Mouse (Mus musculus) lung, postnatal 0 days (tissue): ENCODE measurements around the gene Rem1. TPM values are rescaled to one million over a fixed set of nuclear protein-coding genes. Genes with fewer than 3 reads are reported as not detected.

Experiments used
- ATAC-seq: fragments of 200-750 bp; cut with Nextera tagmentation; 2 replicates; pipeline ENCODE4 v1.8.0; 2017; ENCODE audit warnings: moderate library complexity
- DNase-seq: peaks from one replicate; pipeline ENCODE4 v3.0.0-alpha.2; 2016; ENCODE audit warnings: low spot score
- H3K27ac ChIP-seq: fragments of 300-500 bp; sonication (generic); 2 replicates; pipeline ENCODE4 v1.5.1; 2014; ENCODE audit warnings: antibody characterized with exemption, mild to moderate bottlenecking, low read length, mixed read lengths
- H3K27me3 ChIP-seq: fragments of 300-500 bp; sonication (generic); replicated peaks from 2 replicates; pipeline ENCODE4 v1.6.1; 2014; ENCODE audit warnings: low read length, mixed read lengths; ENCODE audit not compliant: insufficient read depth
- H3K36me3 ChIP-seq: fragments of 300-500 bp; sonication (generic); 2 replicates; pipeline ENCODE4 v1.6.1; 2014; ENCODE audit warnings: low read length, mixed read lengths; ENCODE audit not compliant: insufficient read depth
- H3K4me1 ChIP-seq: fragments of 300-500 bp; sonication (generic); 2 replicates; pipeline ENCODE4 v1.6.1; 2014; ENCODE audit warnings: antibody characterized with exemption, low read depth, low read length, mixed read lengths; ENCODE audit not compliant: insufficient read depth
- H3K4me2 ChIP-seq: fragments of 300-500 bp; sonication (generic); replicated peaks from 2 replicates; pipeline ENCODE4 v1.6.1; 2014; ENCODE audit warnings: low read depth, mild to moderate bottlenecking, low read length, moderate library complexity, mixed read lengths
- H3K4me3 ChIP-seq: fragments of 300-500 bp; sonication (generic); 2 replicates; pipeline ENCODE4 v1.5.1; 2014; ENCODE audit warnings: low read depth, low read length
- H3K9ac ChIP-seq: fragments of 300-500 bp; sonication (generic); replicated peaks from 2 replicates; pipeline ENCODE4 v1.6.1; 2014; ENCODE audit warnings: low read depth, mild to moderate bottlenecking
- H3K9me3 ChIP-seq: fragments of 300-500 bp; sonication (generic); 2 replicates; pipeline ENCODE4 v1.6.1; 2016; ENCODE audit warnings: low read length, mixed read lengths
- CTCF ChIP-seq: IDR thresholded peaks from 2 replicates; pipeline ENCODE4 v1.5.1; 2016; ENCODE audit warnings: antibody characterized with exemption, mild to moderate bottlenecking
- EP300 ChIP-seq: IDR thresholded peaks from 2 replicates; pipeline ENCODE4 v1.6.1; 2016; ENCODE audit warnings: antibody characterized with exemption, mild to moderate bottlenecking, control low read depth
- WGBS: fragments of 180-500 bp; shearing (Covaris S2); extraction: QIAGEN DNeasy Blood & Tissue Kit; methylation state at CpG from one replicate; pipeline ENCODE4 v1.1.7; 2014; 5-methylcytosine and 5-hydroxymethylcytosine counted together
- polyA plus RNA-seq: library from polyadenylated mRNA; unstranded; fragments of >200 nt; fragmentation: Nextera tagmentation; extraction: Ambion mirVana; gene quantifications from 2 replicates; pipeline ENCODE4 v1.2.1, GENCODE M21; 2015

Gene Rem1
- polyA plus RNA-seq, 1 experiment from 2014 or later, result 34.0 TPM

DNA sequence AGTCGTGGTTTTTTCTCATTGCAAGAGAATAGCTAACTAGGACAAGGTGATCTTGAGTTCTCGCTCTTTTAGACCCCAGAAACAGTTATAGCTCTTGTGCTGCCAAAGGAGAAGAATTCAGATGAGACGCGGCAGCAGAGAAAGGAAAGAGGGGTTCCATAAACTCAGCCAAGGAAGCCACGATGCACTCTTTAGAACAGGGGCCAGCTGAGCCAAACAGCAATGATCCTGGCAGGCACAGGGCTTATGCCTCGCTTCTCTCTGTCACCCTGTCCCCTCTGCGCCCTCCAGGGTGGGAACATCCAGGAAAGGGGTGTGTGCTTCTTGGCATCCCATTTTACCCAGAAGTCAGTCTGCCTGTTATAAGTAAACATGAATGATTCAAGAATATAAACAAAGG is 27.5 kb upstream of the Rem1 start, which contains the start of gene Defb45:
TSS of gene Defb45 (minus strand) at position 101 of the 400 bp plus-strand sequence.
- no peak for ATAC-seq
- DNase-seq, result no peak

DNA sequence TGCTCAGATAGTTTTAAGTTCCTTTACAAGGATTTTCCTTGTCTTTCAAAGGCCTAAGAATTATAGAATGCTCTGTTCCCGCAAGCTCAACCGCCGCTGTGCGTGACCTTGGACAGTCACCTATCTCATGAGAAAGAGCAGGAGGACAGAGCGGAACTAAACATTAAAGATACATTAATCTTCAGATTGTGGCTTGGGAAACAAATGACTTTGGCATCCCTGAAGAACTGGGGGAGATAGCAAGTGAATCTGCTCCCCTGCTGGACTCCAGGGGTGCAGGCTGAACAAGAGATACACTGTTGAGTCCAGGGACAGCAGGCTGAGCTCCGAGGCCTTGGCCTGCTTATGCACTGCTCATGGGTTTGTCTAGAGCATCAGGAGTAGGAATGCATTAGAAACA is 26.7 kb upstream of the Rem1 start:
- TF ChIP-seq CTCF, result no peak
- Histone ChIP-seq H3K4me2 (no peak overlapping the region), H3K9me3 (no peaks in the 10 kb centered on the region), H3K4me1 (no peaks in the 10 kb centered on the region), H3K27me3 (no peaks in the 10 kb centered on the region), H3K4me3 (no peak overlapping the region), H3K27ac (no peak overlapping the region), H3K9ac (no peak overlapping the region), H3K36me3 (no peaks in the 10 kb centered on the region)
- no peak for ATAC-seq
- DNase-seq, result no peak
- 68% methylated on average over 6 of the region's 6 CpGs for WGBS

More for the DNA sequence above, 27.5 kb upstream of the Rem1 start, which contains the start of gene Defb45:
- WGBS, result 55% methylated on average over 7 of the region's 7 CpGs
- no peak within 1 kb of the TSS for H3K27ac ChIP-seq
- TF ChIP-seq EP300 (no peak), CTCF (no peak)
- no peaks in the 10 kb centered on the region for H3K9me3 ChIP-seq
- no peak within 1 kb of the TSS for H3K4me3 ChIP-seq
- H3K27me3 ChIP-seq, result no peaks in the 10 kb centered on the region
- H3K4me2 ChIP-seq, result no peak within 1 kb of the TSS
- H3K9ac ChIP-seq, result no peak within 1 kb of the TSS
- H3K36me3 ChIP-seq, result no peaks in the 10 kb centered on the region
- H3K4me1 ChIP-seq, result no peaks in the 10 kb centered on the region

DNA sequence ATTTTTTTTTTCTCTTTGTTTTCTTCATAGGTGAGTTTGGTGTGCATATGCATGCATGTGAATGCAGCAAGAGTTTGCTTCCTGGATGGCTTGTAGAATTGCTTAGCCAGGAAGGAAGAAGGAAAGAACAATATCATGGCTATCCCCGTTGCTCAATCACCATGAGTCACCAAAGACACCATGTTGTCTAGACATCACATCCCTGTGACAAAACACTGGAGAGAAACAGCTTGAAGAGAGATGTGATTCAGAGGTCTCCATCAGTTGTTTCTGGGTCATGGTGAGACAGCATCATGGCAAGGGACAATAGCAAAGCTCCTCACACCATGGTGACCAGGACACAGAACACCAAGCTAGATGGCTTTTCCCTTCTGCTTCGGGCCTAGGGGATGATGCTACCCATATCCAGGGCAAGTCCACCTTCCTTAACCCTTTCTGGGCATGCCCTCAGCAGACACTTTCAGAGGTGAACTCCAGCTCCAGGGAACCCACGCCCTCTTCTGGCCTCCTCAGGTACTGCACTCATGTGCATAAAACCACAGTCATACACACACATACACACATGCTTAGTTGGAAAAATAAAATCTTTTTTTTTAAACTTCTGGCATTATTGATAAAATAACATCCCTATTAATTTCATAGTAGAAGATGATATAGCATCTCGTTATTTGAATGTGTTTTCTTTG is 25.3 kb upstream of the Rem1 start:
- no peak overlapping the region for H3K4me2 ChIP-seq
- no peak overlapping the region for H3K9ac ChIP-seq
- no peak overlapping the region for H3K4me3 ChIP-seq
- peak; percentile 34; the same call in 1 of the 2 replicates for TF ChIP-seq CTCF
- TF ChIP-seq EP300, result no peak
- WGBS, result 67% methylated on average over 4 of the region's 4 CpGs
- DNase-seq (peak; percentile 18), ATAC-seq (no peak)
- no peaks in the 10 kb centered on the region for H3K27me3 ChIP-seq
- no peaks in the 10 kb centered on the region for H3K9me3 ChIP-seq
- no peaks in the 10 kb centered on the region for H3K36me3 ChIP-seq
- H3K4me1 ChIP-seq, result no peaks in the 10 kb centered on the region
- no peak overlapping the region for H3K27ac ChIP-seq

DNA sequence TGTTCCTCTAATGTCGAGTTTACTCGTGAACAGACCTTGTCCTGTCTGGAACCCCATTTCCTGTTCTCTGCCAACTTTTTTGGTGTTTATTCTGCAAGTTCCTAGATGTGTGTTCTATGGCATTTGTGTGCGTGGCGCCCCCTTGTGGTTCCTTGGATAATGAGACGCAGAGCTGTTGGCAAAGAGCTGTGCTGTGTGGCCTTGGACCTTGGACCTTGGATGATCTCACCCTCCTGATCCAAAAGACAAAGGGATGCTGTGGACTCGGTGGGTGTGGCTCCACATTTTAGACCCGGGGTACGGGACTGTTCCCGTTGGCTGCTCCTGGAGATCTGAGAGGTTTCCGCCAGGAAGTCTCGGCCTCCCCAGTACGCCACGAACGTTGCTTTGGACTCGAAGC is 22.7 kb upstream of the Rem1 start, which contains the start of gene Defb36:
TSS of gene Defb36 (plus strand) at position 271 of the 400 bp plus-strand sequence.
- no peak within 1 kb of the TSS for H3K4me2 ChIP-seq
- TF ChIP-seq CTCF (peak; percentile 61), EP300 (no peak)
- no peak within 1 kb of the TSS for H3K4me3 ChIP-seq
- H3K27ac ChIP-seq, result no peak within 1 kb of the TSS
- H3K27me3 ChIP-seq, result no peaks in the 10 kb centered on the region
- 74% methylated on average over 15 of the region's 15 CpGs for whole genome bisulfite sequencing
- ATAC-seq (no peak), DNase-seq (no peak)
- no peak within 1 kb of the TSS for H3K9ac ChIP-seq
- H3K9me3 ChIP-seq, result no peaks in the 10 kb centered on the region
- no peaks in the 10 kb centered on the region for H3K36me3 ChIP-seq
- no peaks in the 10 kb centered on the region for H3K4me1 ChIP-seq

DNA sequence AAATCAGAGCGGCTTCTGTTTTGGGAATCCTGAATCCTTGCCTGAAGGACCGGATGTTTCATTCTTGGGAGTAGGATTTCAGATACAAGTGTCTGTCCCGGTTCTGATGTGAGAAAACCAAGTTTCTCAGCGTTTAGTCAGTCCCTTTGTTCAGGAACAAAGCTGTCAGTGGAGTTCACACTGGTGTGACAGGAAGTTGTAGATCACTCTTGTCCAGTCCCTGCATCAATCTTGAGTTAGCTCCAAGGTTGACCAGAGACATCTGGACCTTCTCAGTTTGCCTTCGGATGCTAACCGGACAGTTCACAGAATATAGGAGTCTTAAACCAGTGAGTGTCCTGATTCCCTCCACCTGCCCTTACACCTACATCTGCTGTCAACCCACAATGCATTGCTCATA is 19.0 kb upstream of the Rem1 start:
- no peaks in the 10 kb centered on the region for H3K27me3 ChIP-seq
- no peak overlapping the region for H3K4me3 ChIP-seq
- H3K9ac ChIP-seq, result no peak overlapping the region
- H3K9me3 ChIP-seq, result no peaks in the 10 kb centered on the region
- no peak overlapping the region for H3K4me2 ChIP-seq
- no peaks in the 10 kb centered on the region for H3K36me3 ChIP-seq
- ATAC-seq, result no peak
- DNase-seq, result no peak
- 32% methylated on average over 6 of the region's 6 CpGs for WGBS
- H3K27ac ChIP-seq, result no peak overlapping the region
- no peaks in the 10 kb centered on the region for H3K4me1 ChIP-seq
- no peak for TF ChIP-seq CTCF
- no peak for TF ChIP-seq EP300

DNA sequence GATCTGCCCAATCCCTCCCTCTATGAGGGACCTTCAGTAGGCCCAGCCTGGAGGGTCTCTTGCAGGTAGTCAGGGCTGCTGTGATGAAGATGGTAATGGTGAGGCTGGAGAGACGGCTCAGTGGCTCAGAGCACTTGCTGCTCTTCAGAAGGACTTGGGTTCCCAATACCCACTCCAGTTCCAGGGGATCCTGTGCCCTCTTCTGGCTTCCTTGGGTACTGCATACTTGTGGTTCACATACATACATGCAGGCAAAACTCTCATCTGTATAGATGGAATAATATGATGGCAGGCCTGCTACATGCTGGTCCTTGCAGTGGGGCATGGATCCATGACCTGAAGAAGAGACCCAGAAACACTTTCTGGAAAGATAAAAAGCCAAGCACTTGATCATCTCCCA is 18.0 kb upstream of the Rem1 start:
- ATAC-seq (no peak), DNase-seq (no peak)
- 92% methylated on average over 1 of the region's 1 CpGs for WGBS
- Histone ChIP-seq H3K9me3 (no peaks in the 10 kb centered on the region), H3K4me3 (no peak overlapping the region), H3K9ac (no peak overlapping the region), H3K27me3 (no peaks in the 10 kb centered on the region), H3K27ac (no peak overlapping the region), H3K36me3 (no peaks in the 10 kb centered on the region), H3K4me1 (no peaks in the 10 kb centered on the region), H3K4me2 (no peak overlapping the region)
- no peak for TF ChIP-seq CTCF
- no peak for TF ChIP-seq EP300

DNA sequence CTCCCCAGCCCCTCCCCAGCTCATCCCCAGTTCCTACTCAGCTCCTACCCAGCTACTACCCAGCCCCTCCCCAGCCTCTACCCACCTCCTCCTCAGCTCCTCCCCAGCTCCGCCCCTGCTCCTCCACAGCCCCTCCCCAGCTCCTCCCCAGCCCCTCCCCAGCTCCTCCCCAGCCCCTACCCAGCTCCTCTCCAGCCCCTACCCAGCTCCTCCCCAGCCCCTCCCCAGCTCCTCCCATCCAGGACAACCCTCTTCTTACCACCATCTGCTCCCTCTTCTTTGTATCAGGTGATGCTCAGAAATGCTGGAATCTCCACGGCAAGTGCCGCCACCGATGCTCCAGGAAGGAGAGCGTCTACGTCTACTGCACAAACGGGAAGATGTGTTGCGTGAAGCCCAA is 14.6 kb upstream of the Rem1 start:
- no peak for ATAC-seq

More for the DNA sequence above, 14.6 kb upstream of the Rem1 start:
- TF ChIP-seq EP300 (no peak), CTCF (no peak)
- no peak overlapping the region for H3K9ac ChIP-seq
- WGBS, result 33% methylated on average over 7 of the region's 8 CpGs
- no peak overlapping the region for H3K4me2 ChIP-seq
- H3K9me3 ChIP-seq, result no peaks in the 10 kb centered on the region
- H3K27me3 ChIP-seq, result no peaks in the 10 kb centered on the region
- no peaks in the 10 kb centered on the region for H3K4me1 ChIP-seq
- no peaks in the 10 kb centered on the region for H3K36me3 ChIP-seq
- H3K27ac ChIP-seq, result no peak overlapping the region
- no peak overlapping the region for H3K4me3 ChIP-seq
- DNase-seq, result no peak
